Mouse (Mus musculus): Measurements from ENCODE around the gene Hoxc4. TPM values are rescaled to one million over a fixed set of nuclear protein-coding genes. Genes with fewer than 3 reads are reported as not detected.

Hoxc4 gene
- polyA plus RNA-seq, 1 experiment from 2014 or later = 0.98 TPM

GRCm38 (mm10) chr15:103034043-103034806 is 15.5 kb downstream of the Hoxc4 start:
- Histone ChIP-seq H3K36me3 (no peaks in the 10 kb centered on the region), H3K9ac (peak overlapping the region; percentile 50), H3K27ac (replicated peaks) (no peak overlapping the region), H3K9me3 (no peaks in the 10 kb centered on the region), H3K4me2 (peak overlapping the region; percentile 62), H3K4me1 (peaks cover 4% of the 10 kb centered on the region), H3K4me3 (peak overlapping the region; percentile 46), H3K27me3 (replicated peaks) (peaks cover 99% of the 10 kb centered on the region)
- WGBS = under 1% methylated on average over 24 of the region's 24 CpGs
- no peak for ATAC-seq (ENCODE audit: extremely low read depth, insufficient number of reproducible peaks, low FRiP score, low TSS enrichment)

GRCm38 (mm10) chr15:103034807-103035547 is 16.2 kb downstream of the Hoxc4 start:
- peaks cover 99% of the 10 kb centered on the region for H3K27me3 ChIP-seq (replicated peaks)

GRCm38 (mm10) chr15:103035548-103035881 is 16.8 kb downstream of the Hoxc4 start:
- H3K4me3 ChIP-seq = peak overlapping the region; percentile 46
- 1% methylated on average over 14 of the region's 14 CpGs for WGBS

More at GRCm38 (mm10) chr15:103034807-103035547, 16.2 kb downstream of the Hoxc4 start:
- peak overlapping the region; percentile 50 for H3K9ac ChIP-seq
- ATAC-seq (ENCODE audit: extremely low read depth, insufficient number of reproducible peaks, low FRiP score, low TSS enrichment) = no peak
- H3K9me3 ChIP-seq = no peaks in the 10 kb centered on the region
- WGBS = under 1% methylated on average over 34 of the region's 34 CpGs
- peak overlapping the region; percentile 46 for H3K4me3 ChIP-seq
- H3K4me2 ChIP-seq = peak overlapping the region; percentile 62
- H3K27ac ChIP-seq (replicated peaks) = no peak overlapping the region
- peaks cover 4% of the 10 kb centered on the region for H3K4me1 ChIP-seq
- no peaks in the 10 kb centered on the region for H3K36me3 ChIP-seq

DNA sequence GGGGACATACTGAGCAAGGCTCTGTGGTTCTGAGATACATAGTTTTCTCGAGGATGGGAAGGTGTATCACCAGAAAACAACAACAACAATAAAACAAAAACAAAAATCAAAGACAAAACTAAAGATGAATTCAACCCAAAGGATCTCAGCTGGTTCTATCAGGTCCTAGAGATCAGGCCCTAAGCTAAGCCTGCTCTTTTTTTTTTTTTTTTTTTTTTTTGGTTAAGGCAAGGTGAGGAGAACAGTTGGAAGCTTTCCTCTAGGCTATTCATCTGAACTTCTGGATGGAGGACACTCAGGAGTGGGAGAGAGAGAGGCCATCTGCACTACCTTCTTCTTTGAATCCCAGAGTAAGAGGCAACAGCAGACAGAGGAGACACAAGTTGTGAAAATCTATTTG is 18.8 kb downstream of the Hoxc4 start:
- Histone ChIP-seq H3K4me3 (no peak overlapping the region), H3K27ac (replicated peaks) (no peak overlapping the region), H3K4me2 (no peak overlapping the region), H3K9ac (no peak overlapping the region), H3K36me3 (no peaks in the 10 kb centered on the region), H3K9me3 (no peaks in the 10 kb centered on the region), H3K4me1 (peaks cover 4% of the 10 kb centered on the region), H3K27me3 (replicated peaks) (peaks cover 100% of the 10 kb centered on the region)
- no peak for ATAC-seq (ENCODE audit: extremely low read depth, insufficient number of reproducible peaks, low FRiP score, low TSS enrichment)
- 2% methylated on average over 1 of the region's 1 CpGs for WGBS

More at GRCm38 (mm10) chr15:103035548-103035881, 16.8 kb downstream of the Hoxc4 start:
- H3K4me2 ChIP-seq = peak overlapping the region; percentile 62
- H3K27me3 ChIP-seq (replicated peaks) = peaks cover 99% of the 10 kb centered on the region
- no peak overlapping the region for H3K27ac ChIP-seq (replicated peaks)
- H3K9ac ChIP-seq = no peak overlapping the region
- no peaks in the 10 kb centered on the region for H3K36me3 ChIP-seq
- no peak for ATAC-seq (ENCODE audit: extremely low read depth, insufficient number of reproducible peaks, low FRiP score, low TSS enrichment)
- H3K9me3 ChIP-seq = no peaks in the 10 kb centered on the region
- H3K4me1 ChIP-seq = peaks cover 4% of the 10 kb centered on the region

DNA sequence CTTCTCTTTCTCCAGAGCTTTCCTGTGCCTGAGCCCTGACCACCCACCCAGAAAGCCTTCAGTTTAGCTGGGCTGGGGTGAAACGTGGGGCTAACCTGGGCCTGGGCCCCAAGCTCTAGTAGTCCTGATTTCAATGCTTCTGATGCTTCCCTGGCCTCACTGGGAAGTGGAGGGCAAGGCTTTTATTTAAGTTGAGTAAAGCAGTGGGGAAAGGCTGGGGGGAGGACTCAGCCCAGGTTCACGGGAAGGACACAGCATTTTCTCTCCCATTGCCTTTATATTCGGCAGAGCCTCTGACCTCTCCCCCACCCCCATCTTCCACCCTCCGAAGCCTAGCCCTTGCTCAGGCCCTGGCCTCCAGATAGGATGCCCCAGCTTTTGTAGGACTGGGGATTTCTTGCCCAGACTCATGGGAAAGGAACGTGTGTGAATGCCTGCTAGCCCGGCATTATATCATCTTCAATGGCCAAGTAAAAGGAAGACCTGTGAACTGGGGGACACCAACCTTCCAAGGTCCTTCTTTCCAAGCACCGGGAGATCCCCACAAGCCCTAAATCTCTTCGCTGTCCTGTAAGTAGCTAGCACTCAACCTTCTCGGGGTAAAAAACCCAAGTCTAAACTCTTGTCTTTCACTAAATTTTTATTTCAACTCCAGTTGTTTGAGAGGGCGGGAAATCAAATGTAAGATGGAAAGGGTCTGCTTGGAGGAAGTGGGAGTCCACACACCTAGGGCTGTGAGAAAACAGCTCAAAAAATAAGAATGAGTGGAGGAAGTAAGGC is 20.2 kb downstream of the Hoxc4 start:
- Histone ChIP-seq H3K4me3 (no peak overlapping the region), H3K9ac (no peak overlapping the region), H3K27ac (replicated peaks) (no peak overlapping the region), H3K4me2 (no peak overlapping the region), H3K4me1 (peaks cover 4% of the 10 kb centered on the region), H3K36me3 (no peaks in the 10 kb centered on the region), H3K9me3 (no peaks in the 10 kb centered on the region), H3K27me3 (replicated peaks) (peaks cover 100% of the 10 kb centered on the region)
- no peak for ATAC-seq (ENCODE audit: extremely low read depth, insufficient number of reproducible peaks, low FRiP score, low TSS enrichment)
- 16% methylated on average over 10 of the region's 10 CpGs for WGBS

GRCm38 (mm10) chr15:103039609-103040008 is 20.9 kb downstream of the Hoxc4 start:
- H3K36me3 ChIP-seq = no peaks in the 10 kb centered on the region
- H3K9ac ChIP-seq = no peak overlapping the region
- no peak for ATAC-seq (ENCODE audit: extremely low read depth, insufficient number of reproducible peaks, low FRiP score, low TSS enrichment)
- no peak overlapping the region for H3K4me3 ChIP-seq
- WGBS = 16% methylated on average over 3 of the region's 3 CpGs
- no peaks in the 10 kb centered on the region; the same call in 1 of the 2 replicates for H3K4me1 ChIP-seq
- no peaks in the 10 kb centered on the region for H3K9me3 ChIP-seq
- peaks cover 100% of the 10 kb centered on the region for H3K27me3 ChIP-seq (replicated peaks)
- no peak overlapping the region for H3K27ac ChIP-seq (replicated peaks)
- H3K4me2 ChIP-seq = no peak overlapping the region

DNA sequence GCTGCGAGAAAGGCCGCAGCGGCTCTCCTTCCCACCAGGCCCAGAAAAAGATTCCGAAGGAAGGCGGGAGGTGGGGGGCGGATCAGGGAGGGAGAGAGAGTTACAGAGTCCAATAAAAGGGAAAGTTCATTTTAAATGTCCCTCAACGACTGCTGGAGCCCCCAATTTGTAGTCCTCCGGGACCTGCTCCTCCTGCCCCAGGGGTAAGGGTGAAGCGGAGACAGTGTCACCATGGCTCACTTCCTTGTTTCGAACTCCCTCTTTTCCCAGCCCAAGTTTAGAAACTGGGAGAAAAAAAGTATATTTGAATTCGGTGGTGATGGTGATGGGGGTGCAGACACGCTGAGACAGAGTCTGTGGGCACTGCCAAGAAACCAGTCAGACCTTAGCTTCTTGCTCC is 21.9 kb downstream of the Hoxc4 start:
- H3K27ac ChIP-seq (replicated peaks) = no peak overlapping the region
- no peaks in the 10 kb centered on the region for H3K4me1 ChIP-seq
- no peak overlapping the region for H3K4me2 ChIP-seq
- no peak overlapping the region for H3K9ac ChIP-seq
- ATAC-seq (ENCODE audit: extremely low read depth, insufficient number of reproducible peaks, low FRiP score, low TSS enrichment) = no peak
- no peaks in the 10 kb centered on the region for H3K9me3 ChIP-seq
- no peak overlapping the region for H3K4me3 ChIP-seq
- H3K27me3 ChIP-seq (replicated peaks) = peaks cover 100% of the 10 kb centered on the region
- 5% methylated on average over 12 of the region's 12 CpGs for WGBS
- no peaks in the 10 kb centered on the region for H3K36me3 ChIP-seq

DNA sequence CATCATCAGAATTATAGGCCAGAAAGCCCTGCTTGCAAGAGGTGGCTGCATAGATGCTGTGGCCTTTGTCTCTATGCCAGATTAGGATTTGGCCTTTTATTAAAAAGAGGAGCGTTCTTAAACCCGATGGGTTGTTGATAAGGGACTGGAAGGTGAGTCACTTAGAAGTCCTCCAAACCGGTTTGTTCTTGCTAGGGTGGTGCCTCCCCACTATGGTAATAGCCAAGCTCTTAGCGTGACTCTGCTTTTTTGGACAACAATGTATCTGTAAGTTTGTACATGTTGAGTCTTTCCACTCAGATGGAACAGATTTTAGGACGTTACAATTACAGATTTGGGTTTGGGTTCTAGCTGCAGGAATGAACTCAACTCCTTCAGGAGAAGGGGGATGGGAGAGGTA is 22.9 kb downstream of the Hoxc4 start:
- no peaks in the 10 kb centered on the region for H3K36me3 ChIP-seq
- H3K4me2 ChIP-seq = no peak overlapping the region
- H3K9me3 ChIP-seq = no peaks in the 10 kb centered on the region
- no peak overlapping the region for H3K9ac ChIP-seq
- no peak overlapping the region for H3K27ac ChIP-seq (replicated peaks)
- H3K4me1 ChIP-seq = no peaks in the 10 kb centered on the region
- H3K4me3 ChIP-seq = no peak overlapping the region
- 16% methylated on average over 5 of the region's 5 CpGs for WGBS
- H3K27me3 ChIP-seq (replicated peaks) = peaks cover 100% of the 10 kb centered on the region
- no peak for ATAC-seq (ENCODE audit: extremely low read depth, insufficient number of reproducible peaks, low FRiP score, low TSS enrichment)

- Histone ChIP-seq H3K4me1 (no peaks in the 10 kb centered on the region), H3K4me3 (no peak overlapping the region), H3K9me3 (no peaks in the 10 kb centered on the region), H3K36me3 (no peaks in the 10 kb centered on the region), H3K27me3 (replicated peaks) (peaks cover 100% of the 10 kb centered on the region), H3K4me2 (no peak overlapping the region), H3K27ac (replicated peaks) (no peak overlapping the region), H3K9ac (no peak overlapping the region)
- ATAC-seq (ENCODE audit: extremely low read depth, insufficient number of reproducible peaks, low FRiP score, low TSS enrichment) = no peak
- 8% methylated on average over 1 of the region's 1 CpGs for WGBS
These were observed 23.5 kb downstream of the Hoxc4 start for GRCm38 (mm10) chr15:103042209-103042608.

DNA sequence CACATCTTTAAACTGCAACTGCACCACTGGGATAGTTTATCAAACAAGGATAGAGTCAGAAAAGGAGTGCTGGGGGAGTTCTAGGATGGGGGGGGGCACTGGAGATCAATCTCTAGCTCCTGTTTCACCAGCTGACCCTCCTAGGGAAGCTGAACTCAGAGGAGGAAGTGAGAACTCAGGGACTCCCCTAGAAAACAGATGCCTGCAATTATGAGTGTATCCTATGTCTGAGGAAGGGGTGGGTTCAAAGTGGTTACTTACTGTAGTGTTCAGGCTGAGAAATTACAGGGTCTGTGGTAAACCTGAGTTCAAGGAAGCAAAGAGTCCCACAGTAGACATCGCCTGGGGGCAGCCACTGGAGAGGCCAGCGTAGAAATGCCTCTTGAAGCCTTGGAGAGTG is 32.9 kb downstream of the Hoxc4 start:
- no peak for ATAC-seq (ENCODE audit: extremely low read depth, insufficient number of reproducible peaks, low FRiP score, low TSS enrichment)
- no peaks in the 10 kb centered on the region for H3K4me1 ChIP-seq
- no peaks in the 10 kb centered on the region for H3K9me3 ChIP-seq
- no peak overlapping the region for H3K4me2 ChIP-seq
- WGBS = 72% methylated on average over 2 of the region's 2 CpGs
- no peak overlapping the region for H3K4me3 ChIP-seq
- H3K27me3 ChIP-seq (replicated peaks) = peaks cover 97% of the 10 kb centered on the region
- H3K27ac ChIP-seq (replicated peaks) = no peak overlapping the region
- H3K9ac ChIP-seq = no peak overlapping the region
- no peaks in the 10 kb centered on the region for H3K36me3 ChIP-seq

DNA sequence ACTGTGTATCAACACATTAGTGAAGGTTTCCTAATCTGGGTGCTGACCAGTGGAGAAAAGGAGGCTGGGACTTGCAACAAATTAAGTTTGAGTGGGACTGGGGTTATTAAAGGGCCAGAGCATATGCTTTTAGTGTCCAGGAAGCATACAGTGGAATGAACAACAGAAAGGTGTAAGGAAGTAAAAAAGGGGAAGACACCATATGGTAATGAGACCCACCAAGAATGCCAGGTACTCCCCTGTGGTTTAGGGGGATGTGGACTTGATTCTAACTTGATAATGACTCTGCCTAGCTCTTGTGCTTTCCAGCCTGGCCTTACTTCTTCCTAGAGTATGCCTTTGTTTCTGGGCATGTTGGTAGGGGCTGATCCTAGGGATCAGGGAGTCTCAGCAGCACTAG is 34.5 kb downstream of the Hoxc4 start:
- Histone ChIP-seq H3K27ac (replicated peaks) (no peak overlapping the region), H3K27me3 (replicated peaks) (peaks cover 95% of the 10 kb centered on the region), H3K4me1 (no peaks in the 10 kb centered on the region), H3K4me3 (no peak overlapping the region), H3K9me3 (no peaks in the 10 kb centered on the region), H3K36me3 (no peaks in the 10 kb centered on the region), H3K4me2 (no peak overlapping the region), H3K9ac (no peak overlapping the region)
- ATAC-seq (ENCODE audit: extremely low read depth, insufficient number of reproducible peaks, low FRiP score, low TSS enrichment) = no peak
